Mouse (Mus musculus): ENCODE data around the gene Tmem217. TPM values are rescaled to one million over a fixed set of nuclear protein-coding genes. Genes with fewer than 3 reads are reported as not detected.

The Tmem217 gene
- polyA plus RNA-seq, 1 experiment from 2014 or later = 0.62 TPM

DNA sequence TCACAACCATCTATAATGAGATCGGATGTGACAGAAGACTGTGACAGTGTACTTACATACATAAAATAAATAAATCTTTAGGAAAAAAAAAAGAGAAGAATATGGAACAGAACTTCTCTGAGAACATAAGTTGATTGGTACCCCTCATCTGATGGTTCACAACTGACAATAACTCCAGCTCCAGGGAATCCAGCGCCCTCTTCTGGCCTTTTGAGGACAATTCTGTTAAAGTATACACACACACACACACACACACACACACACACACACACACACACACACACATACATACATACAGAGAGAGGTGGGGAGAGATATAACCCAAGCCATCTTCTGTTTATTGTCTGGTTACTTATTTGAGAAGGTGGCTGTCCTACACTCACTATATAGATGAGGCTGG lies 67.8 kb downstream of the Tmem217 start:
- no peak for ATAC-seq (replicated peaks; ENCODE audit: insufficient number of reproducible peaks, insufficient read depth, low FRiP score, low read depth)
- H3K4me1 ChIP-seq (replicated peaks) = peaks cover 14% of the 10 kb centered on the region
- H3K4me2 ChIP-seq = no peak overlapping the region
- no peak overlapping the region for H3K9ac ChIP-seq
- no peaks in the 10 kb centered on the region for H3K36me3 ChIP-seq
- no peaks in the 10 kb centered on the region for H3K9me3 ChIP-seq (replicated peaks)
- H3K27ac ChIP-seq = no peak overlapping the region
- H3K27me3 ChIP-seq = no peaks in the 10 kb centered on the region
- 80% methylated on average over 2 of the region's 2 CpGs for WGBS
- no peak overlapping the region for H3K4me3 ChIP-seq

DNA sequence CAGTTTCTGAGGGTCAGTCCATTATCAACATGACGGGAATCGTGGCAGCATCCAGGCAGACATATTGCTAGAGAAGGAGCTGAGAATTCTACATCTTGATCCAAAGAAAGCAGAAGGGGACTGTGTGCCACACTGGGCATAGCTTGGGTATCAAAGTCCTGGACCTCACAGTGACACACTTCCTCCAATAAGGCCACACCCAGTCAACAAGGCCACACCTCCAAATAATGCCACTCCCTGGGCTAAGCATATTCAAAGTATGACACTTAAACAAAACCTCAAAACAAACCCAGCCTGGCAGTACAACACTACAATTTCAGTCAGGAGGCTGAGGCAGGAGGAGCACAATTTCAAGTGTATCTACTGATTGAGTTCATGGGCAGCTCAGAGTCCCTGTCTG lies 68.9 kb downstream of the Tmem217 start:
- no peak for ATAC-seq (replicated peaks; ENCODE audit: insufficient number of reproducible peaks, insufficient read depth, low FRiP score, low read depth)

DNA sequence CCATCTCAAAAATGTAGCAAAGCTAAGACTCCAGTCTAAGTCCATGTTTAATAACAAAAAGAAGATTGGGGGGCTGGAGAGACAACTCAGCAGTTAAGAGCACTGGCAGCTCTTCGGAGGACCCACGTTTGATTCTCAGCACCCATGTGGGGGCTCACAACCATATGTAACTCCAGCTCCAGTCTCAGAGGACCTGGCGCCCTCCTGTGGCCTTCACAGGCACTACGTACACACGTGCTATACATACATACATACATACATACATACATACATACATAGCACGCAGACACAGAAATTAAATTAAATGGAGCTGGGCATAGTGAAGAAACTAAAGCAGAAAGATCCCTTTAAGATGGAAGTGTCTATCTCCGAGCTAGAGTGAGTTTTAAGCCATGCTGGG lies 69.6 kb downstream of the Tmem217 start:
- no peak overlapping the region for H3K9ac ChIP-seq
- H3K27me3 ChIP-seq = no peaks in the 10 kb centered on the region
- WGBS = 91% methylated on average over 7 of the region's 7 CpGs
- H3K4me1 ChIP-seq (replicated peaks) = peaks cover 3% of the 10 kb centered on the region; the same call in 1 of the 2 replicates
- no peak for ATAC-seq (replicated peaks; ENCODE audit: insufficient number of reproducible peaks, insufficient read depth, low FRiP score, low read depth)
- no peak overlapping the region for H3K27ac ChIP-seq
- H3K4me3 ChIP-seq = no peak overlapping the region
- H3K36me3 ChIP-seq = no peaks in the 10 kb centered on the region
- H3K9me3 ChIP-seq (replicated peaks) = no peaks in the 10 kb centered on the region
- H3K4me2 ChIP-seq = no peak overlapping the region

More for the DNA sequence above, 68.9 kb downstream of the Tmem217 start:
- H3K27ac ChIP-seq = no peak overlapping the region
- no peaks in the 10 kb centered on the region for H3K27me3 ChIP-seq
- H3K4me1 ChIP-seq (replicated peaks) = peaks cover 3% of the 10 kb centered on the region; the same call in 1 of the 2 replicates
- H3K9ac ChIP-seq = no peak overlapping the region
- 95% methylated on average over 2 of the region's 2 CpGs for WGBS
- no peaks in the 10 kb centered on the region for H3K9me3 ChIP-seq (replicated peaks)
- H3K4me3 ChIP-seq = no peak overlapping the region
- H3K36me3 ChIP-seq = no peaks in the 10 kb centered on the region
- H3K4me2 ChIP-seq = no peak overlapping the region

DNA sequence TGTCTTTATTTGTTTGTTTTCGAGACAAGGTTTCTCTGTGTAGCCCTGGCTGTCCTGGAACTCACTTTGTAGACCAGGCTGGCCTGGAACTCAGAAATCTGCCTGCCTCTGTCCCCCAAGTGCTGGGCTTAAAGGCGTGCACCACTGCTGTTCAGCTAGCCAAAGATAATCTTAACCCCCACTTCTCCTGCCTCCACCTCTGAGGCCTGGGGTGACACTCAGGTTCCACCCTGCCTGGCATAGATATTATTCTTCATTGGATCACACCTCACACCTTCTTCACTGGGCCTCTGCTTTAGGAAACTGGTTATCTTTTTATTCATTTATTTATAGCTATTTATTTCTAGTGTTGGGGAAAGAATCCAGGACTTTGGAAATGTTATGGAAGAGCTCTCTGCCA lies 71.9 kb downstream of the Tmem217 start:
- no peaks in the 10 kb centered on the region for H3K36me3 ChIP-seq
- H3K4me2 ChIP-seq = no peak overlapping the region
- no peak for ATAC-seq (replicated peaks; ENCODE audit: insufficient number of reproducible peaks, insufficient read depth, low FRiP score, low read depth)
- no peaks in the 10 kb centered on the region for H3K27me3 ChIP-seq
- H3K9ac ChIP-seq = no peak overlapping the region
- no peak overlapping the region for H3K27ac ChIP-seq
- peaks cover 3% of the 10 kb centered on the region; the same call in 1 of the 2 replicates for H3K4me1 ChIP-seq (replicated peaks)
- no peak overlapping the region for H3K4me3 ChIP-seq
- 76% methylated on average over 2 of the region's 2 CpGs for whole genome bisulfite sequencing
- H3K9me3 ChIP-seq (replicated peaks) = no peaks in the 10 kb centered on the region

DNA sequence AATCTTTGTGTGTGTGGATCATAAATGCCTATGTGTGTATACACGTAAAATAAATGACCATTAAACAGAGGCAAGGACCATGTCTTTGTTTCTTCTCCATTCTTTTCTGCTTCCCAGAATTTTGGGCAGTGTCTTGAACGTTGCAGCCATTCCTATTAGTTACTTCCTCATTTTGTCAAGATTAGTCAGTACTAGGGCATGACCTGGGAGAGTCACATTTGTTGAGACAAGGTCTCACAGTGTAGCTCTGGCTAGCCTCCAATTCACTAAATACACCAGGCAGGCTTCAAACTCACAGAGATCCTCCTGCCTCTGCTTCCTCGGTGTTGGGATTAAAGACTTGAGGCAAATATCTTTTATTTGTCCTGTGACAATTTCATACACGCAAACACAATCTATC lies 73.9 kb downstream of the Tmem217 start:
- ATAC-seq (replicated peaks; ENCODE audit: insufficient number of reproducible peaks, insufficient read depth, low FRiP score, low read depth) = no peak
- H3K9me3 ChIP-seq (replicated peaks) = no peaks in the 10 kb centered on the region
- H3K4me1 ChIP-seq (replicated peaks) = peaks cover 3% of the 10 kb centered on the region; the same call in 1 of the 2 replicates
- H3K4me3 ChIP-seq = no peak overlapping the region
- H3K27me3 ChIP-seq = no peaks in the 10 kb centered on the region
- H3K27ac ChIP-seq = no peak overlapping the region
- H3K9ac ChIP-seq = no peak overlapping the region
- no peaks in the 10 kb centered on the region for H3K36me3 ChIP-seq
- no peak overlapping the region for H3K4me2 ChIP-seq
- 79% methylated on average over 4 of the region's 4 CpGs for WGBS

DNA sequence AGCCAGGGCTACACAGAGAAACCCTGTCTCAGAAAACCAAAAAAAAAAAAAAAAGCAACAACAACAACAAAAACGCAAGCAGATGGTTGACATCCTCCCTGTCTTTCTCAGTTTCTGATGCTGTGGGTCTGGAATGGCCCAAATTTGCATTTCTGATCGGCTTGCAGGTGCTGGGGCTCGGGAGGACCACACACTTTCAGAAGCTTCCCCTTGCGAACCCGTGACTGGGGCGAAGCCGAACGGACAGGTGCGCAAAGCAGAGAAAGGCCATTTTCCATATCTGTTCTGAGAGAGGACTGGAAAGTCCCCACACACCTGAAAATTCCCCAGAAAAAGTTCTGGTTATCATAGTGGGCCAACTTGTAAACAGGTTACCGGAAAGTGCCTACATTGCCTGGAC lies 74.8 kb downstream of the Tmem217 start:
- Histone ChIP-seq H3K9ac (no peak overlapping the region), H3K4me1 (replicated peaks) (peaks cover 3% of the 10 kb centered on the region; the same call in 1 of the 2 replicates), H3K9me3 (replicated peaks) (no peaks in the 10 kb centered on the region), H3K36me3 (no peaks in the 10 kb centered on the region), H3K27ac (no peak overlapping the region), H3K4me3 (no peak overlapping the region), H3K27me3 (no peaks in the 10 kb centered on the region), H3K4me2 (no peak overlapping the region)
- no peak for ATAC-seq (replicated peaks; ENCODE audit: insufficient number of reproducible peaks, insufficient read depth, low FRiP score, low read depth)
- whole genome bisulfite sequencing = 92% methylated on average over 10 of the region's 10 CpGs

DNA sequence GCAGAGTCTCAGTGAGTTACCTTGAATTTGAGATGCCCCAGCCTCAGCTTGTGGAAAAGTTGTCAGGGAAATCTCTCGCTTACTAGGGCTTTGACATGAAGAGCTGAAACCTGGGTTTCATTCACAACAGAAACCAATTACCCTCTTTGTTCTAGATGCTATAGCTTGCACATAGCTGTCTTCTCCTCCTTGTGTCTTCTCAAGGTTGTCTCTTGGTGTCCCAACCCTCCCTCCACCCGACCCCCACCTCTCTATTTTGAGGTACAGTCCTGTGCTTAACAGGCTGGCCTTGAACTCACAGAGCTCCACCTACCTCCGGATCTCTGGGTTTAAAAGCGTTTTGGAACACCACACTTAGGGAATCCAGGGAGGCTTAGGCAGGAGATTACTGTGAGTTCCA lies 75.7 kb downstream of the Tmem217 start:
- no peak for ATAC-seq (replicated peaks; ENCODE audit: insufficient number of reproducible peaks, insufficient read depth, low FRiP score, low read depth)
- H3K27ac ChIP-seq = no peak overlapping the region
- H3K4me1 ChIP-seq (replicated peaks) = peaks cover 3% of the 10 kb centered on the region; the same call in 1 of the 2 replicates
- no peak overlapping the region for H3K4me3 ChIP-seq
- 70% methylated on average over 4 of the region's 4 CpGs for WGBS
- H3K36me3 ChIP-seq = no peaks in the 10 kb centered on the region
- H3K4me2 ChIP-seq = no peak overlapping the region
- H3K9me3 ChIP-seq (replicated peaks) = no peaks in the 10 kb centered on the region; the same call in 1 of the 2 replicates
- H3K9ac ChIP-seq = no peak overlapping the region
- H3K27me3 ChIP-seq = no peaks in the 10 kb centered on the region

Small RNAs within 50 kb of the gene (microRNA-seq; reads per million reads assigned to microRNA genes)
- gene Mir7667 = not detected

Other genes with a start within 250 kb of the Tmem217 start
- gene Pi16, start 234.7 kb downstream of the Tmem217 start, polyA plus RNA-seq (2015; fragmentation: Nextera tagmentation; extraction: Ambion mirVana) = 4.3 and 5.8 TPM in 2 replicates
- gene Mtch1, start 204.5 kb downstream of the Tmem217 start, polyA plus RNA-seq (2015; fragmentation: Nextera tagmentation; extraction: Ambion mirVana) = 224 and 299 TPM in 2 replicates
- 3.0 and 7.0 TPM in 2 replicates for gene Fgd2, start 191.5 kb downstream of the Tmem217 start, polyA plus RNA-seq (2015; fragmentation: Nextera tagmentation; extraction: Ambion mirVana)
- gene Pim1, start 61.6 kb downstream of the Tmem217 start, polyA plus RNA-seq (2015; fragmentation: Nextera tagmentation; extraction: Ambion mirVana) = 17.9 and 18.2 TPM in 2 replicates
- not detected in 2 replicates for gene Gm17657, start 2.7 kb downstream of the Tmem217 start, polyA plus RNA-seq (2015; fragmentation: Nextera tagmentation; extraction: Ambion mirVana)
- 8.5 and 13.0 TPM in 2 replicates for gene Tbc1d22b, start 2.6 kb downstream of the Tmem217 start, polyA plus RNA-seq (2015; fragmentation: Nextera tagmentation; extraction: Ambion mirVana)
- gene Rnf8, start 62.4 kb upstream of the Tmem217 start, polyA plus RNA-seq (2015; fragmentation: Nextera tagmentation; extraction: Ambion mirVana) = 44.6 and 53.2 TPM in 2 replicates
- 1.8 and 2.4 TPM in 2 replicates for gene Gm28043, start 62.5 kb upstream of the Tmem217 start, polyA plus RNA-seq (2015; fragmentation: Nextera tagmentation; extraction: Ambion mirVana)
- 78.3 and 88.5 TPM in 2 replicates for gene Cmtr1, start 108.2 kb upstream of the Tmem217 start, polyA plus RNA-seq (2015; fragmentation: Nextera tagmentation; extraction: Ambion mirVana)
- 10.3 and 12.5 TPM in 2 replicates for gene Ccdc167, start 164.7 kb upstream of the Tmem217 start, polyA plus RNA-seq (2015; fragmentation: Nextera tagmentation; extraction: Ambion mirVana)